Mouse (Mus musculus) liver, embryonic 15.5 days (tissue): Measurements from ENCODE around the gene Srrm4. TPM values are rescaled to one million over a fixed set of nuclear protein-coding genes. Genes with fewer than 3 reads are reported as not detected.

Experiments used
- ATAC-seq: fragments of 200-750 bp; cut with Nextera tagmentation; 2 replicates; pipeline ENCODE4 v1.8.0; 2017; ENCODE audit warnings: moderate number of reproducible peaks, mild to moderate bottlenecking, moderate library complexity; ENCODE audit not compliant: insufficient read depth
- H3K27ac ChIP-seq: fragments of 300-500 bp; sonication (generic); replicated peaks from 2 replicates; pipeline ENCODE4 v1.5.1; 2015; ENCODE audit warnings: mild to moderate bottlenecking, inconsistent platforms
- H3K27me3 ChIP-seq: fragments of 300-500 bp; sonication (generic); 2 replicates; pipeline ENCODE4 v1.6.1; 2015; ENCODE audit warnings: mild to moderate bottlenecking, inconsistent platforms
- H3K36me3 ChIP-seq: fragments of 300-500 bp; sonication (generic); replicated peaks from 2 replicates; pipeline ENCODE4 v1.6.1; 2015; ENCODE audit warnings: moderate library complexity, mild to moderate bottlenecking, inconsistent platforms
- H3K4me1 ChIP-seq: fragments of 300-500 bp; sonication (generic); replicated peaks from 2 replicates; pipeline ENCODE4 v1.6.1; 2015; ENCODE audit warnings: inconsistent platforms
- H3K4me2 ChIP-seq: fragments of 300-500 bp; sonication (generic); 2 replicates; pipeline ENCODE4 v1.6.1; 2015; ENCODE audit warnings: moderate library complexity, mild to moderate bottlenecking, inconsistent platforms
- H3K4me3 ChIP-seq: fragments of 300-500 bp; sonication (generic); replicated peaks from 2 replicates; pipeline ENCODE4 v1.5.1; 2015; ENCODE audit warnings: mild to moderate bottlenecking, inconsistent platforms
- H3K9ac ChIP-seq: fragments of 300-500 bp; sonication (generic); 2 replicates; pipeline ENCODE4 v1.6.1; 2015; ENCODE audit warnings: moderate library complexity, mild to moderate bottlenecking, inconsistent platforms
- H3K9me3 ChIP-seq: fragments of 300-500 bp; sonication (generic); replicated peaks from 2 replicates; pipeline ENCODE4 v1.6.1; 2016; ENCODE audit warnings: inconsistent platforms
- WGBS: fragments of 180-500 bp; shearing (Covaris S2); methylation state at CpG from one replicate; pipeline ENCODE4 v1.1.7; 2015; ENCODE audit warnings: mixed read lengths; ENCODE audit not compliant: insufficient replicate concordance; 5-methylcytosine and 5-hydroxymethylcytosine counted together
- polyA plus RNA-seq: library from polyadenylated mRNA; unstranded; fragments of >200 nt; fragmentation: Nextera tagmentation; extraction: Ambion mirVana; gene quantifications from 2 replicates; pipeline ENCODE4 v1.2.1, GENCODE M21; 2015

Gene Srrm4
- polyA plus RNA-seq, 1 experiment from 2014 or later = 0.33 TPM

GRCm38 (mm10) chr5:116553868-116554267, 37.7 kb downstream of the Srrm4 start:
- H3K9ac ChIP-seq = no peak overlapping the region
- H3K4me3 ChIP-seq = no peak overlapping the region
- ATAC-seq = no peak
- 0 out of 2 replicates have a peak, but pooled peaks cover 2% of the 10 kb centered on the region for H3K9me3 ChIP-seq
- no peak overlapping the region for H3K4me2 ChIP-seq
- no peaks in the 10 kb centered on the region for H3K27me3 ChIP-seq
- no peaks in the 10 kb centered on the region for H3K4me1 ChIP-seq
- no peaks in the 10 kb centered on the region for H3K36me3 ChIP-seq
- H3K27ac ChIP-seq = no peak overlapping the region
- 13% methylated on average over 5 of the region's 5 CpGs for WGBS

GRCm38 (mm10) chr5:116553106-116553505, 38.5 kb downstream of the Srrm4 start:
- Histone ChIP-seq H3K27ac (no peak overlapping the region), H3K4me2 (no peak overlapping the region), H3K4me1 (no peaks in the 10 kb centered on the region), H3K9me3 (0 out of 2 replicates have a peak, but pooled peaks cover 2% of the 10 kb centered on the region), H3K9ac (no peak overlapping the region), H3K36me3 (no peaks in the 10 kb centered on the region), H3K4me3 (no peak overlapping the region), H3K27me3 (no peaks in the 10 kb centered on the region)
- WGBS = 35% methylated on average over 2 of the region's 2 CpGs
- ATAC-seq = no peak

- no peak for ATAC-seq
- H3K27ac ChIP-seq = no peak overlapping the region
- H3K9me3 ChIP-seq = 0 out of 2 replicates have a peak, but pooled peaks cover 2% of the 10 kb centered on the region
- H3K9ac ChIP-seq = no peak overlapping the region
- H3K27me3 ChIP-seq = no peaks in the 10 kb centered on the region
- H3K4me2 ChIP-seq = no peak overlapping the region
- H3K36me3 ChIP-seq = no peaks in the 10 kb centered on the region
- H3K4me3 ChIP-seq = no peak overlapping the region
- H3K4me1 ChIP-seq = no peaks in the 10 kb centered on the region
Measured at GRCm38 (mm10) chr5:116552584-116552983, 39.0 kb downstream of the Srrm4 start.

DNA sequence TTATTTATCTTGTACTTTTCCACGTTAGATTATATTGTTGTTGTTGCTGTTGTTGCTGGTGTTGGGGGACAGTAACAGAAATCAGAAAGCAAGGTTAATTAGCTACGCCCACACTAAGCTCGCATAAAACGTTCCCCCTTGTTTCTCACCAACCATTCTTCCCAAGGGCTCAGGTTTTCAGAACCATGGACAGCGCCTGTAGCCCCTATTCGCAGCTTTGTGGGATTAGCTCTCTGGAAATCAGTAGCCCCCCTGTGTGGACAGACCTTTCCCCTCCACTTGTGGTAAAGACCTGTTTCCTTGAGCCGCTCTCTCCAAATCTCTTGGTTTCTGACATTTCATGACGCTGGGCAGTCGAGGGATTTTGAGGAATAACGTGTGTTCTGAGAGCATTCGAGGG, 45.9 kb downstream of the Srrm4 start:
- WGBS = 32% methylated on average over 11 of the region's 11 CpGs
- H3K4me2 ChIP-seq = no peak overlapping the region
- H3K9me3 ChIP-seq = no peaks in the 10 kb centered on the region
- no peak overlapping the region for H3K9ac ChIP-seq
- no peaks in the 10 kb centered on the region for H3K27me3 ChIP-seq
- ATAC-seq = no peak
- H3K36me3 ChIP-seq = no peaks in the 10 kb centered on the region
- no peak overlapping the region for H3K4me3 ChIP-seq
- no peak overlapping the region for H3K27ac ChIP-seq
- no peaks in the 10 kb centered on the region for H3K4me1 ChIP-seq

DNA sequence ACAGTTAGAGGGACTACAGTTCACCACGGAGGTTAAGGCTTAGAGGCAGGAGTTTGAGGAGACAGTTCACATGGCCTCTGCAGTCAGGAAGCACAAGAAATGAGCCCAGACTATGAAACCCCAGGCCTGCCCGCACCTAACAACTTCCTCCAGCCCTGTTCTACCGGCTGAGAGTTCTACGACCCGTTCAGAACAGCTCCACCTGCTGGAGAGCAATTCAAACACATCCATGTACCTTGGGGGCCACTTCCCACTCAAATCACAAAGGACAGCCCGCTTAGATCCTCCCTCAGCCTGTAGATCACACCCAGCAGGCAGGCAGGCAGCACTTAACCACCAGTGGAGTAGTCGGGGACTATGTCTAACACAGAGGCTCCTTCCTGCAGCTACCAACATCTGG, 49.3 kb downstream of the Srrm4 start:
- no peak overlapping the region for H3K27ac ChIP-seq
- WGBS = 38% methylated on average over 7 of the region's 7 CpGs
- H3K27me3 ChIP-seq = no peaks in the 10 kb centered on the region

DNA sequence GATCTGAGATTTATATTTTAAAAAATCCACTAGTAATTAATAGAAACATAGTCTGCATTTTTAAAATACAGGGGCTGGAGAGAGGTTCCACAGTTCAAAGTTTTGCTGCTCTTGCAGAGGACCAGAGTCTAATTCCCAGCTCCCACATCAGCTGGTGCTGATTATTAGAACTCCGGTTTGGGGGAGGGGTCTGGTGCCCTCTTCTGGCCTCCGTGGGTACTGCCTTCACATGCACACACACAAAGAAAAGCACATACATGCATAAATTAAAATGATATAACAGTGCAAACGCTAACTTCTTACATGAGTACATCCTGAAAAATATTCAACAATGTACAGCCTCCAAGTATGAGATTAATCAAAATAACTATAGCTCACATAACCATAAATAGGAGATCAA, 50.5 kb downstream of the Srrm4 start:
- Histone ChIP-seq H3K36me3 (no peaks in the 10 kb centered on the region), H3K27ac (no peak overlapping the region), H3K9ac (no peak overlapping the region), H3K4me3 (no peak overlapping the region), H3K4me2 (no peak overlapping the region), H3K9me3 (no peaks in the 10 kb centered on the region), H3K4me1 (no peaks in the 10 kb centered on the region), H3K27me3 (no peaks in the 10 kb centered on the region)
- WGBS = 60% methylated on average over 3 of the region's 3 CpGs
- no peak for ATAC-seq

More for the DNA sequence above, 49.3 kb downstream of the Srrm4 start:
- Histone ChIP-seq H3K4me2 (no peak overlapping the region), H3K36me3 (no peaks in the 10 kb centered on the region), H3K9ac (no peak overlapping the region), H3K4me1 (no peaks in the 10 kb centered on the region), H3K4me3 (no peak overlapping the region), H3K9me3 (no peaks in the 10 kb centered on the region)
- ATAC-seq = no peak

DNA sequence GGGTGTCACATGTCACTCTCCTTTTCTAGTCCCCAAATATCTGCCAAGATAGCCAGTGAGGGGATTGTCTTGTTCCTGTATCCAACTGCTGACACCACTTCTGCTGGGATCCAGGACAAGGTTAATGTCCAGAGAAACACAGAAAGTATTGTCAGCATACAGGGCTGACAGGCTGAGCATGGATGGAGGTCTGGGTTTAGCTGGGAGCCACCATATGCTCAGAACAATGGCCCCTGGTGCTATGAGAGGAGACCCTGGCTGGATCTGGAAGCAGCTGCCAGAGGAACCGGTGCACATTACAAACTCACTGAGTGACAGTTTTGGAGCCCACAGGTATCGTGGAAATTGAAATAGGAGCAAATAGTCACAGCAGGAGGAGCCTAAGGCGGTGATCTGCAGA, 52.3 kb downstream of the Srrm4 start:
- no peaks in the 10 kb centered on the region for H3K27me3 ChIP-seq
- ATAC-seq = no peak
- no peak overlapping the region for H3K4me2 ChIP-seq

GRCm38 (mm10) chr5:116538491-116538890, 53.1 kb downstream of the Srrm4 start:
- H3K9me3 ChIP-seq = no peaks in the 10 kb centered on the region
- no peak for ATAC-seq
- 42% methylated on average over 3 of the region's 3 CpGs for WGBS
- no peak overlapping the region for H3K4me3 ChIP-seq
- no peaks in the 10 kb centered on the region for H3K4me1 ChIP-seq
- no peaks in the 10 kb centered on the region for H3K36me3 ChIP-seq
- H3K27ac ChIP-seq = no peak overlapping the region
- H3K4me2 ChIP-seq = no peak overlapping the region
- H3K27me3 ChIP-seq = no peaks in the 10 kb centered on the region
- H3K9ac ChIP-seq = no peak overlapping the region

More for the DNA sequence above, 52.3 kb downstream of the Srrm4 start:
- Histone ChIP-seq H3K4me3 (no peak overlapping the region), H3K36me3 (no peaks in the 10 kb centered on the region), H3K9ac (no peak overlapping the region), H3K4me1 (no peaks in the 10 kb centered on the region), H3K27ac (no peak overlapping the region), H3K9me3 (no peaks in the 10 kb centered on the region)
- WGBS = 17% methylated on average over 3 of the region's 3 CpGs

GRCm38 (mm10) chr5:116526324-116526723, 65.3 kb downstream of the Srrm4 start:
- H3K27me3 ChIP-seq = no peaks in the 10 kb centered on the region
- no peak overlapping the region for H3K9ac ChIP-seq
- H3K9me3 ChIP-seq = no peaks in the 10 kb centered on the region; the same call in 1 of the 2 replicates
- H3K4me2 ChIP-seq = no peak overlapping the region
- H3K4me1 ChIP-seq = no peaks in the 10 kb centered on the region
- H3K36me3 ChIP-seq = no peaks in the 10 kb centered on the region
- WGBS = 59% methylated on average over 4 of the region's 4 CpGs
- ATAC-seq = no peak
- no peak overlapping the region for H3K27ac ChIP-seq
- H3K4me3 ChIP-seq = no peak overlapping the region

GRCm38 (mm10) chr5:116525308-116525707, 66.3 kb downstream of the Srrm4 start:
- Histone ChIP-seq H3K4me1 (no peaks in the 10 kb centered on the region), H3K4me2 (no peak overlapping the region), H3K27ac (no peak overlapping the region), H3K9ac (no peak overlapping the region), H3K9me3 (no peaks in the 10 kb centered on the region; the same call in 1 of the 2 replicates), H3K4me3 (no peak overlapping the region), H3K27me3 (no peaks in the 10 kb centered on the region), H3K36me3 (no peaks in the 10 kb centered on the region)
- 72% methylated on average over 8 of the region's 8 CpGs for WGBS
- no peak for ATAC-seq

DNA sequence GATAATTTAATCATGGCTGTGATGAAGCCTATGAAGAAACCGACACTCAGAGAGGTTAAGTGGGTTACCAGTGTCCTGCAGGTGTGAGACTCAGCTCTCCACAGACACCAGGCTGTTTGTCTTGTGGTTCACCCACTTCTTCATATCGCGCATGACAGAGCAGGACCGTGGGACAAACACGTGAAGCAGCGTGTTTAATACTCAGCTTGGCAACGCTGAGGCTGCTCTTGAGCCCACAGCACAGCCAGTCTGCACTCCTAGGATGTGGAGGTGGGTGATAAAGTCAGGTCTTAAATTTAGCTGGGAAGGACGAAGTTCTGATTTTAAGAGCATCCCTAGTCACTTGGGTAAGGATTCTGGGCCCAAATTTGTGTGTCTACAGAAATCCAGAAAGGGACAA, 68.1 kb downstream of the Srrm4 start:
- Histone ChIP-seq H3K36me3 (no peaks in the 10 kb centered on the region), H3K9ac (no peak overlapping the region), H3K4me1 (no peaks in the 10 kb centered on the region), H3K27ac (no peak overlapping the region), H3K4me3 (no peak overlapping the region), H3K4me2 (no peak overlapping the region), H3K9me3 (no peaks in the 10 kb centered on the region), H3K27me3 (no peaks in the 10 kb centered on the region)
- 64% methylated on average over 8 of the region's 8 CpGs for WGBS
- ATAC-seq = no peak

GRCm38 (mm10) chr5:116523079-116523478, 68.5 kb downstream of the Srrm4 start:
- H3K4me2 ChIP-seq = no peak overlapping the region
- H3K27ac ChIP-seq = no peak overlapping the region
- H3K9me3 ChIP-seq = no peaks in the 10 kb centered on the region
- H3K9ac ChIP-seq = no peak overlapping the region
- WGBS = 37% methylated on average over 9 of the region's 9 CpGs
- no peak overlapping the region for H3K4me3 ChIP-seq
- H3K4me1 ChIP-seq = no peaks in the 10 kb centered on the region
- no peak for ATAC-seq
- H3K36me3 ChIP-seq = no peaks in the 10 kb centered on the region
- H3K27me3 ChIP-seq = no peaks in the 10 kb centered on the region
